Mouse (Mus musculus) ES-E14 (cell line): ENCODE results near the gene Cyb5r3.

ENCODE experiments used
- CHD2 ChIP-seq: IDR thresholded peaks from 2 replicates; pipeline ENCODE4 v1.6.1; 2014; ENCODE audit warnings: mild to moderate bottlenecking, low read depth, low read length, inconsistent platforms
- HCFC1 ChIP-seq: IDR thresholded peaks from 2 replicates; pipeline ENCODE4 v1.6.1; 2012; ENCODE audit warnings: low read length, inconsistent platforms, borderline replicate concordance; ENCODE audit not compliant: insufficient read depth
- ZC3H11A ChIP-seq: IDR thresholded peaks from 2 replicates; pipeline ENCODE4 v1.6.1; 2012; ENCODE audit warnings: low read depth, mild to moderate bottlenecking, inconsistent platforms, low read length, borderline replicate concordance
- ZNF384 ChIP-seq: IDR thresholded peaks from 2 replicates; pipeline ENCODE4 v1.6.1; 2012; ENCODE audit warnings: low read depth, low read length, inconsistent platforms

DNA sequence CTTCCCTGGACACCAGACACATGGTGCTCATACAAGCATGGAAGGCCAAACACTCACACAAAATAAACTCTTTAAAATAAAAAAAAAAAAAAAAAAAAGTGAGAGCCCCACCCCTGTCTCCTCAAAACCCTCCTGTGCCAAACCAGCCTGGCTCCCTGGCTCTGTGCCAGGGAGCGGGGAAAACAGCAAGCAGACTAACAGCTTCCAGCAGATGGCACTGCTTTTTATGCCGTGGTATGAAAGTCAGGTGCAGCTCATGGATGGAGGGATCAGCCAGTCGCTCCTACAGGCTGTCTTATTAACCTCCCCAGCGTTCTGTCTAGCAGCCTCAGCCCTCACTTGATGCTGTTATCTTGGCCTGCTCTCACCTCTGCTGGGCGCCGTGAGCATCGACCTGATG lies 54.0 kb downstream of the Cyb5r3 start:
- no peak for TF ChIP-seq HCFC1
- TF ChIP-seq CHD2: no peak
- TF ChIP-seq ZC3H11A: no peak
- TF ChIP-seq ZNF384: 0 out of 2 replicates have a peak, but pooled peaks have one; percentile 20
